Mouse (Mus musculus) heart, postnatal 4 days (tissue): ENCODE measurements at regions not wholly inside any gene's neighbourhood (a gene's known extent, or its start where the extent isn't known, plus 50 kb on each side); places are given as distances from the start of the nearest gene placed in this dataset.

ENCODE experiments used
- DNase-seq: peaks from one replicate; pipeline ENCODE4 v3.0.0; 2021

DNA sequence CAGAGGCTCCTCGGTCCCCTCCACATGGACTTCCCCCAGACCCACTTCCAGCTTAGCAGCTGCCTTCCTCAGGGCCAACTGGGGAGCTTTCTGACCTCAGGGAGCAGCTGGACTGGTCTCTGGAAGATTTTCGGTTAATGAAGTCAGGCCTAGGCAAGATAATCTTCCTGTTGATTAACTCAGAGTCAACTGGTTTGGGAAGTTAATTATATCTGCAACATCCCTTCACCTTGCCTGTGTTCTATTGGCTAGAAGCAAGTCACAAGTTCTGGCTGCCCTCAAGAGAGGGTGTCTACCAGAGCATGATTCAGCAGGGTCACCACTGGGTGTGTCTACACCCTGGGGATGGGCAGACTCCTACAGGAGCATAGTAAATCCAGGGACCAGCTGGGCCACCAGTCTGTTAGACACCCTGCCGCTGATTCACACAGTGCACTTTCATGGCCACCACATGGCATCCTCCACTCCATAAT lies 53.9 kb upstream of the Maml3 start:
- DNase-seq, result no peak

DNA sequence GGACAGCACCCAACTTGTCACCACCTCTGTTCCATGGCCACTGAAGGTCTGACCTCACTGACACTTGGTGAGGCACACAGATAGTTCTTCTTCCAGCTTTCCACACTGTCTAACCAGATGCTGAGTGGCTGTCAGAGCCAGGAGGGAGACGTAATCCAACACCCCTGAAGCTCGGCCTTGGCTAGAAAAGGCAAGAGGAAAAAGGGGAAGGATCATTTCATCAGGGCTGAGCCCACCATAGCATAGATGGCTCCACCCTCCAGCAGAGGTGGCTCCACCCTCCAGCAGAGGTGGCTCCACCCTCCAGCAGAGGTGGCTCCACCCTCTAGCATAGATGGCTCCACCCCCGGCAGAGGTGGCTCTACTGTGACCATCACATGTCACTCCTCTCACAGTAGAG lies 56.8 kb upstream of the Maml3 start:
- DNase-seq, result no peak

DNA sequence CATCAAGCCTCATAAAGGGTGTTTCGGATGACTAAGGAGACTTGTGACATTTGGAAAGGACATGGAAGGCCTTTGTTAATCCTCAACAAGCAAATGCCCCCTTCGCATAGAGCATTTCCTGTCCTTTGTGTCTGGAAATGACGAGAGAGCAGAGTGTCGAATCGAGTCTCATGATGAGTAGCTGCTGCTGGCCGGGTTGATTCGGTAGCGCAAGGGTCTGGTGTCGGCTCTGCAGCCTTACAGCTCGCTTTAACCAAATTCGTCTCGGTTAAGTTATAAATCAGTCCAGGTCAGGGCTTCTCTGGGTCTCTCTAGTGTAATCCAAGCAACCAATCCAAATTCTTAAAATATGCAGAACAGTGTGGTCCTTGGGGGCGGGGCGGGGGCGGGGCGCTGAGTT lies 59.1 kb upstream of the Maml3 start:
- no peak for DNase-seq

DNA sequence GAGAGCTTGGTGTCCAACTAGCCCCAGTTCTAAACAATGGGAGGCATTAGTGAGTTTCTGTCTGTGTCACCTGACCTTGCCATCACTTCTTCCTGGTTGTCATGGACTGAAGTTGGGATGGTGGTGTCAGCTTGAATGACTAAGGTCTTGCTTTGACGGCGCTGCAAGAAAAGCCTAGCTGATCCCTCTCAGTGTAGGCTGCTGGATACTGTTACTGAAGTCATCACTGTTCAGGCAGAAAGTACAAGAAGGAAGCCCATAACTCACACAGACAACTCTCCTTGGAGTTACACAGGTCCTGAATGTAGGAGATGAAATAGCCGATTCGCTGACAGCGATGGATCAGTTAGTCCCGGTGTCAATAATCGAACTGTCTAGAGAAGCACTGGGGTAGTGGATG lies 62.5 kb upstream of the Maml3 start:
- DNase-seq, result no peak

DNA sequence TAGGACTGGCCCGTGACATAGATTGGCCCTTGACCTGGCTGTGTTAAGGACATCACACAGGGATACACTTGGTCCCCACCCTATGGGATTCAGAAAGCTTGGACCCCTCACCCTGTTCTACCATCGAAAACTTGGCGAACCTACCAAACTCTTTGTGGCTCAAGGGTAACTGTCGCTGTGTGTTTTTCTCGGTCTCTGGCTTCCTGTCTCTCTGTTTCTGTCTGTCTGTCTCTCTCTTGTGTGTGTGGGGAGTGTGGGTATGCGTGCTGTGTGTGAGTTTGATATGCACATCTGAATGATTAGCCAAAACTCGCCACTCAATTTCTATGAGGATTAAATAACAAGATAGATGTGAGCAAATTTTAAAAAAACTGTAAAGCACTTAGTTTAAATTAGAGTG lies 66.0 kb upstream of the Maml3 start:
- no peak for DNase-seq

DNA sequence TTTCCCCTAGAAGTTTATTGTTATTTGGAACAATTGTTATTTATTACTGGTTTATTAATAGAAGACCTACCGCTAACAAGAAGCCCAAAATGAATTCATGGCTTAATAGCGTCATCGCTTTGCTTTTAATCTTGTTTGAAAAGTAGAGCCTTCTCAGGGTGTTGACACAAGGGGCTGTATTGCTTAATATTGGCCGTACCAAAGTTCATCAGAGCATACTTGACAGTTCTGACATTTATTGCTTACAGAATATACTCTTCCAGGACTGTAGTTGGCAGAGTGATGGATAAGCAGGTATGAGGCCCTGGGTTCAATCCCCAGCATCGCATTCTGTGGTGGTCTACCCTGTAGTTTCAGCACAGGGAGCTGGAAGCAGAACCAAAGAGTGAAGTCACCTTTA lies 66.4 kb upstream of the Maml3 start:
- DNase-seq, result no peak

DNA sequence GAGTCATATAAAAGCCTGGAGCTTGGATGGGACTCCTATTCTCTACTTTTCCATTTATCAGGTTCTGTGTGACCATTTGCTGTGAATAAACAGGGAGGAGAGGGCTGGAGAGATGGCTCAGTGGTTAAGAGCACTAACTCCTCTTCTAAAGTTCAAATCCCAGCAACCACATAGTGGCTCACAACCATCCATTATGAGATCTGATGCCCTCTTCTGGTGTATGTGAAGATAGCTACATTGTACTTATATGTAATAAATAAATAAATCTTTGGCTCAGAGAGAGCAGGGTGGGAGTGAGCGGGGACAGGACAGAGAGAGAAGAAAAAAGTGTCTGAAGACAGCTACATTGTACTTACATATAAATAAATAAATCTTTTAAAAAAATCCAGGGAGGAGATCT lies 68.6 kb upstream of the Maml3 start:
- DNase-seq, result no peak

DNA sequence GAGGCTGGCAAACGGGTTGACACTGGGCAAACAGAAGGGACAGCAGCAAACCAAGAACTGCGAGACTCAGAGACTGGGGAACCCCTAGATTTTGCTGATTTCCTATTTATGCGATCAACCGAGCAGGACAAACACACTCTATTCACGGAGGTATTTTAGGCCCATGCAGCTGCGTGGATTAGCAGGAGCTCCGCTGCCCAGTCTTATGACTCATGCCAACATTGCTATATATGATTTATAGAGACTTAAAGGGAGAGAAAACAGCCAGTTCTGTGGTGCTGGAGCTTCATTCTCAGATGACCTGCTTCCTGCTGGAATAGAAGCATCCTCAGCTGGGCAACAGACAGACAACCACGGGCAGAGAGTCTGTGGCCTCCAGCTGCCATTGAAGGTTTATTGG lies 71.2 kb upstream of the Maml3 start:
- no peak for DNase-seq

DNA sequence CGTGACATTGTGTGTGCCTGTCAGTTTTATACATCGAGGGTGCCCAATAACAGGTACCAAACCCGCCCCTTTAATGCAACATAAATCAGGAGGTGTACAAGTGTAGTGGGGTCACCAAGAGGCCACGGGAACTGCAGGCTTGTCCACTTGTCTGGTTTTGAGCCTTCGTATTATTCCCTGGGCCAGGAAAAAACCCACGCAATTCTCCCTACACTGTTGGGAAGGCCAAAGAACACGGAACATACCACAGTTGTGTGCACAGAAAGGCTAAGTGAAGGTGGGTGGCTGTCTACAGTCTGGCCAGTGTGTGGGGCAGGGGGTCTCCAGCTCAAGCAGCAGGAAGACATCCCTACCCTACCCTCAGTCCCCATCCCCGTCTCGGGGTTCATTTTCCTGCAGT lies 74.0 kb upstream of the Maml3 start:
- no peak for DNase-seq

DNA sequence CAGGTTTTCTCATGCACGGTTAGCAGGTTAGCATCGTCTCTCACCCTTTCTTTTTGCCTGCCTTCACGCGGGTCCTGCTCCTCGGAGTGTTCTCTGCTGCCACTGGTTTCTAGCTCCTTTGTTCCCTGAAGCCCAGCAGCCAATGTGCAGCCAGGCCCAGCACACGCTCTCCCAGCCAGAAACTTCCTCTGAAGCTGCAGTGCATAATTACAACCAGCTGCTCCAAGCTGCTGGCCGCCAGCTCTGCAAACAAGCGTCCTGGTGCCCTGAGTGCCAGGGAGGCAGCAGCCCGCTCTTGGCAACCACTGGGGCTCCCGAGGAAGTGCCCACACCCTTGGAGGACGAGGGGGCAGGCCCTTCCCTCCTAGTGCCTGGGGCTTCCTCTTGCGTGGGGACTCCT lies 74.8 kb upstream of the Maml3 start:
- DNase-seq, result peak; percentile 71

DNA sequence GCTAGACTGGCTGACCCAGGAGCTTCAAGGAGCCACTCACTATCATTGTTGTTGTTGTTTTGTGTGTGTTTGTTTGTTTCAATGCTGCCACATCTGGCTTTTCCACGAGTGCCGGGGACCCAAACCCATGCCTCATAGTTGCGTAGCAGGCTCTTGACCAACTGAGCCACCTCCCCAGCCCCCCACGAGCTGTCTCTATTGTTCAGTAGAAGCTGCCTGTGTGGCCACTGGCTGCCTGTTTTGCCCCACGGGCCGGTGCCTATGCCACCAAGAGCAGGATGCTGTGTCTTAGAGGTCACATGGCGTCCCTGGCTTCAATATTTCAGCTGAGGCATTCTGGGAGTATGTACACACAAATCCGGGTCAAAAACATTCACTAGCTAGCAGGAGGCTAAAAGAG lies 75.4 kb upstream of the Maml3 start:
- peak; percentile 27 for DNase-seq

DNA sequence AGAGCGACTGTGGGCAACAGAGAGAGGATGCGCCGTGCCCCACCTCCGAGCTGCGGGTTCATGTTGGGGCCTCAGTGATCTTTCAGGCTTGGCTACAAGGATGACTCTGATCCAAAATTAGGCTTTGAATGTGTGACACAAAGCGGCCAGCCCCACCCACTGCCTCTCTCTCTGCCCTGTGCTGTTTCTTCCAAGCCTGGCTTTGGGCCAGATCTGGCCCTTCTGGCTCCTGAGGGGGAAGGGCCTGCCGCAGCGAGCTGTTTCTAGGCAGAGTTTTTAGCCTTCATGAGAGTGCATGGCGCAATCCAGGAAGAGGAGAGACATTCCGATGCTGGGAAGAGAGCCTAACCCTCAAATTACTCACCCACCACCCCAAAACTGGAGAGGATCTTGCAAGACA lies 75.9 kb upstream of the Maml3 start:
- DNase-seq, result peak; percentile 90

DNA sequence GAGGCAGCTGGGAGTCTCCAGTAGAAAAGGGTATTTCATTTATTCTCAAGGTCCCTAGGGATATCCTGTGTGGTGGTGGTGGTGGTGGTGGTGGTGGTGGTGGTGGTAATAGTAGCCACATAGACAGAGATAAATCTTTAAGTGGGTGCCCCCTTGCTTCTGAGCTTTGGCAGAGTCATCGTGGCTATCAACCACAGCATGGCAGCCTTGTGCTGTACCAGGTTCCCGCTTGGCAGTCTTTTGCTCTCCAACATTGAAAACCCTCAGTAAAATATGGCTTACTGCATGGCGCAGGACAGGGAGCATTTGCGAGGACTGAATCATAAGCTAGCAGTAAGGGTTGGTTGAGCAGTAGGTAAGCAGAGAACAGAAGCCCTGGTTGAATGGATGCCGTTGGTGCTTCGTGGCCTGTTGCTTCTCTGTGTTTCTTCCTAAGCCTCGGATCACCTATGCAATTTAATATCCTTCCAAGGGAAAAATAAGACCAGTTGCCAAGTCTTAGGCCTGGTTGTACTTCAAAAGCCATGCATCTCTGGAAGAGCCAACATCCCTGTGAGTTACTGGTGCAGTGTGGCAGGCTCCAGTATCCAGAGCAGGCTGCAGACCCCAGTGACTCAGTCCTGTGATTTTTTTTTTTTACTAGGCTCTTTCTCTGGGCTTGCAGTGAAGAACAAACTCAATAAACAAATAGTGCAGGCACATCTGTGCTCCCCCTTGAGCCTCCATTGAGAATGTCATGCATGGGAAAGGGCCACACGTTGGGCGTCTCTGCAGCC lies 76.6 kb upstream of the Maml3 start:
- no peak for DNase-seq

DNA sequence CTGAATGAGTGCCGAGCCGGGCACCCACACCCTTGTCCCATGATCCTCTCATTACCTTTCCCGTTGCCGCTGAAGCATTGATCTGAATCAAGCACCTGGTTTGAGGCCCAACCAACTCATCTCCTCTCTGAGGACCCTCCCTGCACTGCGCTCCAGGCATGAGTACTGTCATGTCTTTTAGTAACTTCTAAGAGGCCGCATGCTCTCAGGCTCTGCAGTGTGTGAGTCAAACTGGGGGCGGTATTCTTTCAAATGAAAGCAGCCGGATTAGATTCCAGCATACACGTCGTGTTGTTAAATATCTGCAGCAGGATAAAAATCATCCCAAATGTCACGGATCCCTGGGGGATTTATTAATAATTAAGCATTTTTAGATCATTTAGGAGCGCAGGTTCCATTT lies 79.4 kb upstream of the Maml3 start:
- no peak for DNase-seq

DNA sequence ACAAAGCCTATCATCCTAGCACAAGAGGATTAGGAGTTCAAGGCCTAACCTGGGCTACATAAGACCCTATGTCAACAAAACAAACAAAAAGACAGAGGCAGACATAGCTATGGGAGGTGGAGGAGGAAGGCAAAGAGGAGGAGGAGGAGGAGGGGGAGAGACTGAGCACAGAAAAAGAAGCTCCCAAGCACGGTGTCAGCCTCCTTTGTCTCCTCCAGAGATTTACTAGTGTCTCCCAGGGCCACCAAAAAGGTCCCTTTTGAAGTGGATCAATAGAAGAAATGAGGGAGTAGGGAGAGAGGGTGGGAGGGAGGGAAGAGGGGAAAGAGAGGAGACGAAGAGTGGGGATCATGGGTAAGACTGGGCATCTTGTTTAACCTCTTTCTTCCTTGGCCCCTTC lies 80.5 kb upstream of the Maml3 start:
- no peak for DNase-seq

DNA sequence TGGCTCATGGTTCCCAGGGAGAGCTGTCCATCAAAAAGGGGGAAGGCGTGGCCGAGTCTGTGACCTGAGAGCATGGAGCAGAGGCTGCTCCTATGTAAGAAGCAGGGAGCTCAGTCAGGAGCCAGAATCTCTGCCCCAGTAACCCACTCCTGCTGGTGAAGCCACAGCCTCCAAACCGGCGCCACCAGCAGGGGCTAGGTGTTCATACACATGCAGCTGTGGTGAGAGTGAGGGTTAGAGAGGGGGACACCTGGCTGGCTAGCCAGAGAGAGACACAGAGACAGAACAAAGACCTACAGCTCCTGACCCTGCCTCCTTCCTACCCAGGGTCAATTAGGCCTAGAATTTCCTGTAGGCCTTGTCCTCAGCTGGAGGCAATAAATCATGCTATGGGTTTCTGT lies 80.7 kb upstream of the Foxo1 start:
- DNase-seq, result no peak

DNA sequence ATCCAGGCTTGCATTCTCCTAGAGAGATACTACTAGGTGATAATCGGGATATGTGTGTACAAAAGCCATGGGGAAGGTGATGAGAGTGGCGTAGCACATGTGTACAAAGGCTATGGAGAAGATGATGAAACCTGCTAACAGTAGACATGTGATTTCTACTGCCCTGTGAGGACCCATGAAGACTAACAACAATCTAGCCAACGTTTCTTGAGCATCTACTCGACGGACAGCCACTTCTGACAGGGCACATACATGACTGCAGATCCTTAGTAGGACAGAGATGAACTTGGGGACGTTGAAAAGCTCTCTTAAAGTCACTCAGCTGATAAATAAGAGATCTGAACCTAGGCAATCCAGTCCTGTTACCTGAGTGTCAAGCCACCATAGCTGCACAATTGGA lies 79.8 kb upstream of the Foxo1 start:
- no peak for DNase-seq

DNA sequence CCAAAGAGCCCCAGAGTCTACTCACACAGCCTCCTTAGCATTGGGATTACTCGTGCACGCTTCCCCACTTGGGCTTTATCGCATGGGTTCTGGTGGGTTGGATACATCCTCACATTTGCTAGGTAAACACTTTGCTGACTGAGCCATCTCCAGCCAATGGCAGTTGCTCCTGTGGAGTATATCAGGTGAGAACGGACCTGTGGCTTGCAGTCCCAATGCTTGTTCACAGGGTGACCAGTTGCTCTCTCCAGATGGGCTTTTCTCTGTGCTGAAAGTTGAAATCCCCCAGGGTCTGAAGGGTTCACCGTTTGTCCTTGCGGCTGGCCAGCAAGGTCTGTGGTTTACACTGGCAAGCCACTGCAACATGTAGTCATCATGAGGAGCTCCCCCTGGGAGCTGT lies 79.1 kb upstream of the Foxo1 start:
- DNase-seq, result no peak

DNA sequence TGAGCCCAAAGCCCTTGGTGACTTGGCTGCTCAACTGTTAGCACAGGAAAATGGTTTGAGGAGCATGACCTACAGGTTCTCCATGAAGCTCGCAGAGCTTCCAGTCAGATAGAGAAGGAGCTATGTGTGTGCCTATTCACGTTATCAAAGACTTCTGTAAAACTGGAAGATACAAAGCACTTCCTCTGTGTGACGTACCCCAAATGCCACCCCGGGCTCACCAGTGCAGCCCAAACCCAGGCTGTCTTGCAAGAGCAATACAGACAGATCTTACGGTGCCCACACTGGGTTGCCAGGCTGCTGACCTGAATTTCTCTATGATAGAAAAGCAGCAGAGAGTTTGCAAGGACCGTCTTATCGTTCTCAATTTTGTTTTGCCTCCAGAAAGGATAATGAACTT lies 78.1 kb upstream of the Foxo1 start:
- no peak for DNase-seq

DNA sequence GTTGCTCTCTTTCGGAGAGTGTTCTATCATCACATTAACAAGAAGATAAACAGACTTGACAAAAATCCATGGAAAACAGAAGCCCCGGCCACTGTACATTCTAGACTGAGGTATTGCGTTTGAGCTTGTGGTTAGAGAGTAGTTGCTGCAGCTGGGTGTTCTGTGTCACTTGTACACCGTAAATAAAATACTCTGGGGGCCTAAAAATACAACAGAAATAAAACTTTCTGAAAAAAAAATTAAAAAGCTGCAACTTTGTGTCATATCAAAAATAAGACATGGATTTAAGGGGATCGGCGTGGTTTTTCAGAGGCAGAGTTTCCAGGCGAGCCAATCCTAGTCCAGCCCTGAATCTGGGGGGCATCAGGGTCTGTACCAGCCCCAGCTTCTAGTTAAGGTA lies 75.1 kb upstream of the Foxo1 start:
- no peak for DNase-seq

DNA sequence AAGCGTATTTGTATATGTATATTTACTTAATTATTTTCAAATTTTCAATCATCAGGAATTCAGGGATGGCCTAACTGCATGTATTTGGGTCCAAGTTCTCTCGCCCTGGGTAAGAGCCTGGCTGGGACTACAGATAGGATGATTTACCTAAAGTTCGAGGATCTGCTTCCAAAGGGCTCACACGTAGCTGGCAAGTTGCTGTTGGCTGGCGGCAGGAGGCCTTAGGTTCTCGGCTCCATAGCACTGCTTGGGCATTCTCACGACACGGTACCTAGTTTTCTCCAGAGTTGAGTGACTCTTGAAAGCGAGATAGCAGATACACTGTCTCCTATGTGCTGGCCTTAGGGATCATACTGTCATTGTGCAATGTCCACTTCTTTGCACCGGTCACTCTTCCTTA lies 73.9 kb upstream of the Foxo1 start:
- DNase-seq, result no peak

DNA sequence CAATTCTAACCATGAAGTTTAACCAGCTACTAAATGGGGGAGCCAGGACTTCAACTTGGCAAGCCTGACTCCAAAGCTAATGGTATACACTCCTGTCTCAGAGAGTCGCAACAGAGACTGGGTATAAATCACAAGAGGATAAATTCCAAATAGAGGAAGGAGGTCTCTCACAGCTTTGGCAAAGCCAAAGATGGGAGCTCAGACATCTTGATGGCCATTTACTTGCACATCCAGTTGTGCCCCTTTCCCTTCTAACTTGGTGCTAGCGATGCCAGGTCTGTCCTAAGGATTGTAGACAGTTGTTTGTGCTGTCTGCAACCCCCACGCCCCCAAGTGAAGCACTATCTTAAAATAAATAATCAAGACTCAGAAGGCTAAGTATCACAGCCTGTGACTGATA lies 72.7 kb upstream of the Foxo1 start:
- no peak for DNase-seq

DNA sequence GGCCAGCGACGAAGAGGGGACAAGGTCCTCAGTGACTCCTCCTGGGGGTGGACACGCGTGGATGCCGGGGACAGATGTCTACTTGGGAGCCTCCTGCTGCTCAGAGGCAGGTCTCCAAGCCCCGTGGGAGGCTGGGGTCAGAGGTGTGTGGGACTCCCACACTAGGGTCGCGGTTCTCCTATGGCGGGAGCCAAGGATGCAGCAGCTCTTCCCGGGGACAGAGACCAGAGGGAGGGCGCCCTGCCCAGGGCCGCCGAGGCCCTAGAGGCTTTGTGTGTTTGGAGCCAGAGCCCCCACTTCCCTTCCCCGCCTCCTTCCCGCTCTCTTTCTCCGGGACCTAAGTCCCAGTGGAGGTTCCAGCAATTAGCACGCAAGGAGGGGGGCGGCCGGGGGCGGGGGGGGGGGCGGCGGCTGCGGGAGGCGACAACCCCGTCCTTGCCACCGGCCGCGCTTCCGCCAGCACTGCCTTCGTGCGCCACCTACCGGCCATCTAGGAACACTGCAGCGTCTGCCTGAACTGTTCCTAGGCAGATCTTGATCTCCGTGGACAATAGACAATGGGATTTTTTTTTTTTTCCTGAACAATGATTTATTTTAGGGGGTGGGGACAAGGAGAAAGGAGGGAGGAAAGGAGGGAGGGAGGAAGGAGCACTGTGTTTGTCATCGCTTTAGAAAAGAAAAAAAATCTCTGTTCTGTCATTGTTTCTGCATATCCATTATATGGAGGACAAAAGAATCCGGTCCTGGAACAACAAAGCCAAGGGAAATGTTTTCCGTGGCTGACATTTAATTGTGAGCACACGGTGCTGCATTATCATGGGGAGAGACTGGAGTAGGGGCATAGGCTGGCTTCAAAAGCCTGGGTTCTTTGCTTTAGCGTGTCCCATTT lies 71.8 kb upstream of the Foxo1 start:
- peak; percentile 86 for DNase-seq

DNA sequence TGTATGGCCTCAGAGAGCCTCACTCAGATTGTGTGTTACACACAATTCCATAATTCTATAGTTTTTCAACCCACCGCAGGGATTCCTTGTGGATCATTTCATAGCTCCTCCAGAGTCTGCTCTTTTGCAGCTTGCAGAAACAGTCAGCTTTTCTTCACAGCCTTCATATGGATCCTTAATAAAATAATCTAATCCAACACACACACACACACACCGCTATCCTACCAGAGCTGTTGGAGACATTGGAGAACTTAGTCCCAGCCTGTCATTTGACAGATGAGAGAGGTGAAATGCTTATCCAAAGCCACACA lies 71.2 kb upstream of the Foxo1 start:
- no peak for DNase-seq
